23 mouse cellular contexts compared by ENCODE assay signal in genomic region chr2:4438739-4439138, GRCm38 (mm10).
"Had no signal": no experiment of that assay in that cellular context is flagged by ENCODE, and none has a peak within 500 bp of the region (broad histone marks: within the 10 kb centered on the region; RNA-seq: fewer than 3 reads in every experiment).

No protein-coding gene starts in this region.

- DNase-seq: kidney, adult 11 months; kidney, adult 8-10 months; kidney, postnatal 10 days; kidney, postnatal 36 days; left cerebral cortex, postnatal 4 days; liver, postnatal 0 days; lung, postnatal 14 days; retina, postnatal 1 day; right cerebral cortex, postnatal 25 days; spleen, adult 18-20 months; thymus, postnatal 25 days had no signal

- H3K27ac ChIP-seq: kidney, embryonic 15.5 days; limb, embryonic 12.5 days; limb, embryonic 15.5 days; liver, embryonic 14.5 days; macrophage; midbrain, embryonic 15.5 days; neural tube, embryonic 13.5 days; stomach, embryonic 15.5 days had no signal

- H3K4me2 ChIP-seq: kidney, embryonic 15.5 days; limb, embryonic 12.5 days; limb, embryonic 15.5 days; liver, embryonic 11.5 days; midbrain, embryonic 12.5 days; midbrain, embryonic 15.5 days; neural tube, embryonic 13.5 days; stomach, embryonic 15.5 days had no signal

- H3K36me3 ChIP-seq: kidney, embryonic 15.5 days; limb, embryonic 15.5 days; midbrain, embryonic 15.5 days; stomach, embryonic 15.5 days had no signal

- H3K27me3 ChIP-seq: kidney, embryonic 15.5 days; limb, embryonic 12.5 days; limb, embryonic 15.5 days; midbrain, embryonic 12.5 days; midbrain, embryonic 15.5 days; neural tube, embryonic 13.5 days; stomach, embryonic 15.5 days had no signal

- H3K9me3 ChIP-seq: kidney, embryonic 15.5 days; limb, embryonic 12.5 days; limb, embryonic 15.5 days; midbrain, embryonic 12.5 days; midbrain, embryonic 15.5 days; neural tube, embryonic 13.5 days; stomach, embryonic 15.5 days had no signal

- H3K9ac ChIP-seq: kidney, embryonic 15.5 days; limb, embryonic 12.5 days; limb, embryonic 15.5 days; liver, embryonic 14.5 days; liver, postnatal 0 days; midbrain, embryonic 12.5 days; midbrain, embryonic 15.5 days; neural tube, embryonic 13.5 days; stomach, embryonic 15.5 days had no signal

- ATAC-seq: liver, postnatal 0 days; midbrain, embryonic 15.5 days had no signal

- H3K4me3 ChIP-seq: kidney, embryonic 15.5 days; limb, embryonic 12.5 days; limb, embryonic 15.5 days; megakaryocyte, embryonic 14.5 days; midbrain, embryonic 12.5 days; midbrain, embryonic 15.5 days; myocyte; neural tube, embryonic 13.5 days; stomach, embryonic 15.5 days had no signal
